Mouse (Mus musculus) hindbrain, embryonic 15.5 days (tissue): ENCODE measurements around the gene Olfr97. TPM values are rescaled to one million over a fixed set of nuclear protein-coding genes. Genes with fewer than 3 reads are reported as not detected.

Experiments used
- ATAC-seq: fragments of 200-750 bp; cut with Nextera tagmentation; 2 replicates; pipeline ENCODE4 v1.8.0; 2017; ENCODE audit warnings: low read depth, moderate number of reproducible peaks, moderate TSS enrichment; ENCODE audit not compliant: low FRiP score
- H3K27ac ChIP-seq: fragments of 300-500 bp; sonication (generic); replicated peaks from 2 replicates; pipeline ENCODE4 v1.5.1; 2015; ENCODE audit warnings: mild to moderate bottlenecking, inconsistent platforms
- H3K27me3 ChIP-seq: fragments of 300-500 bp; sonication (generic); 2 replicates; pipeline ENCODE4 v1.6.1; 2015; ENCODE audit warnings: control low read depth, inconsistent platforms
- H3K36me3 ChIP-seq: fragments of 300-500 bp; sonication (generic); 2 replicates; pipeline ENCODE4 v1.6.1; 2015; ENCODE audit warnings: control low read depth, inconsistent platforms
- H3K4me1 ChIP-seq: fragments of 300-500 bp; sonication (generic); replicated peaks from 2 replicates; pipeline ENCODE4 v1.6.1; 2015; ENCODE audit warnings: control low read depth, inconsistent platforms
- H3K4me2 ChIP-seq: fragments of 300-500 bp; sonication (generic); 2 replicates; pipeline ENCODE4 v1.6.1; 2015; ENCODE audit warnings: moderate library complexity, mild to moderate bottlenecking, inconsistent platforms
- H3K4me3 ChIP-seq: fragments of 300-500 bp; sonication (generic); 2 replicates; pipeline ENCODE4 v1.5.1; 2015; ENCODE audit warnings: mild to moderate bottlenecking, inconsistent platforms
- H3K9ac ChIP-seq: fragments of 300-500 bp; sonication (generic); 2 replicates; pipeline ENCODE4 v1.6.1; 2015; ENCODE audit warnings: inconsistent platforms
- H3K9me3 ChIP-seq: fragments of 300-500 bp; sonication (generic); 2 replicates; pipeline ENCODE4 v1.6.1; 2016; ENCODE audit warnings: control low read depth, inconsistent platforms
- WGBS: fragments of 180-500 bp; shearing (Covaris S2); methylation state at CpG from one replicate; pipeline ENCODE4 v1.1.7; 2015; 5-methylcytosine and 5-hydroxymethylcytosine counted together
- polyA plus RNA-seq: library from polyadenylated mRNA; unstranded; fragments of >200 nt; fragmentation: Nextera tagmentation; extraction: Ambion mirVana; gene quantifications from 2 replicates; pipeline ENCODE4 v1.2.1, GENCODE M21; 2015

The Olfr97 gene
- polyA plus RNA-seq, 1 experiment from 2014 or later: not detected

DNA sequence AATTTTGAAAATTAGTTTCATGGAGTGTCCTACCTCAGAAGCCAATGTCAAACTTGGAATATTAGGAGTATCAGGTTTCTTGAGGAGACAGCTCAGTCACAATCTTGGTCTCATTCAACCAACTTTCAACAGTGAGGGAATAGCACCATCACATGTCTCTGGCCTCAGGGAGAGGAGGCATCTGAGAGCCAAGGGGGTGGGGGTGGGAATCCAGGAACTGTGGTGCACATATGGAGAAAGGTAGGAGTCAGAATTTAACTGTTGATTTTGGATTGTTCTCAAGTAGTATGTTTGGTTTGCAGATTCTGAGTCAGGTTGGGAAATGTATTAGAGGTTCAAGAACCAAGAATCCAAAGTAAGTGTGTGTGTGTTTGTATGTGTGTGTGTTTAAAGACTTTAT lies 44.1 kb downstream of the Olfr97 start:
- peaks cover 8% of the 10 kb centered on the region; the same call in 1 of the 2 replicates for H3K4me1 ChIP-seq
- no peak overlapping the region for H3K4me2 ChIP-seq
- H3K27me3 ChIP-seq: peaks cover 7% of the 10 kb centered on the region
- no peak overlapping the region for H3K9ac ChIP-seq
- H3K36me3 ChIP-seq: no peaks in the 10 kb centered on the region
- H3K4me3 ChIP-seq: no peak overlapping the region
- H3K27ac ChIP-seq: no peak overlapping the region
- ATAC-seq: no peak
- no peaks in the 10 kb centered on the region for H3K9me3 ChIP-seq

GRCm38 (mm10) chr17:37190711-37191110 lies 46.4 kb downstream of the Olfr97 start:
- WGBS: 45% methylated on average over 2 of the region's 2 CpGs
- H3K9ac ChIP-seq: no peak overlapping the region
- no peaks in the 10 kb centered on the region for H3K27me3 ChIP-seq
- H3K36me3 ChIP-seq: no peaks in the 10 kb centered on the region
- H3K4me1 ChIP-seq: no peaks in the 10 kb centered on the region
- no peak overlapping the region for H3K4me2 ChIP-seq
- H3K4me3 ChIP-seq: no peak overlapping the region
- no peaks in the 10 kb centered on the region for H3K9me3 ChIP-seq
- no peak for ATAC-seq
- H3K27ac ChIP-seq: no peak overlapping the region

DNA sequence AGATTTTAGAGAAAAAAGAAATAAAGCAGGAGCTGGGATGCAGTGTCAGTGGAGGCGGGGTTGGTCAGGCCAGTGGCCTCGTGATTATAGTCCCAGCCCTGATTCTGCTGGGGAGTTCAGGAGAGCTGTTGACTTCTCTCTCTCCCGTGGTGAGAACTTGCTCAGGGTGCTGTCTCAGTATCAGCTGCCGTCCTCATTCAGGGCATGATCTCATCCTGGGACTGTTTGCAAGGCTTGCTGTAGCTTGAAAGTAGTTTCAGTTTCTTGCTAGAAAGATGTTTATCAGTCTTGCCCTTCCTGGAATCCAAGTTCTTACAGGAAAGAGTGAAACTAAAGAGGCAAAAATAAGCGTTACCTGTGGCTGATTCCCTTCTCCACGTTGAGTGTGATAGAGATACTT lies 51.7 kb downstream of the Olfr97 start:
- no peaks in the 10 kb centered on the region for H3K36me3 ChIP-seq
- H3K4me3 ChIP-seq: no peak overlapping the region
- no peak overlapping the region for H3K27ac ChIP-seq
- WGBS: 56% methylated on average over 6 of the region's 6 CpGs
- no peak overlapping the region for H3K9ac ChIP-seq
- ATAC-seq: no peak
- H3K4me2 ChIP-seq: no peak overlapping the region
- H3K27me3 ChIP-seq: no peaks in the 10 kb centered on the region
- H3K4me1 ChIP-seq: no peaks in the 10 kb centered on the region
- no peaks in the 10 kb centered on the region for H3K9me3 ChIP-seq

Other genes with a start within 250 kb of the Olfr97 start
- gene H2-M5, start 247.8 kb downstream of the Olfr97 start, polyA plus RNA-seq: 2.5 and 3.1 TPM in 2 replicates
- 222 and 250 TPM in 2 replicates for gene Zfp57, start 236.2 kb downstream of the Olfr97 start, polyA plus RNA-seq
- gene Mog, start 213.9 kb downstream of the Olfr97 start, polyA plus RNA-seq: 2.3 TPM in 2 replicates
- 85.2 and 86.0 TPM in 2 replicates for gene Gabbr1, start 191.4 kb downstream of the Olfr97 start, polyA plus RNA-seq
- 0.08 TPM in 1 of 2 replicates, not detected in the other for gene Olfr90, start 148.8 kb downstream of the Olfr97 start, polyA plus RNA-seq
- gene Olfr91, start 139.1 kb downstream of the Olfr97 start, polyA plus RNA-seq: not detected in 2 replicates
- not detected in 2 replicates for gene Olfr92, start 117.2 kb downstream of the Olfr97 start, polyA plus RNA-seq
- gene Olfr93, start 75.8 kb downstream of the Olfr97 start, polyA plus RNA-seq: not detected in 2 replicates
- gene Ubd, start 43.4 kb downstream of the Olfr97 start, polyA plus RNA-seq: 0.17 TPM in 1 of 2 replicates, not detected in the other
- not detected in 2 replicates for gene Olfr94, start 36.3 kb downstream of the Olfr97 start, polyA plus RNA-seq
- 0.05 TPM in 1 of 2 replicates, not detected in the other for gene Olfr95, start 24.2 kb downstream of the Olfr97 start, polyA plus RNA-seq
- gene Olfr96, start 17.2 kb downstream of the Olfr97 start, polyA plus RNA-seq: not detected in 2 replicates
- not detected in 2 replicates for gene Olfr98, start 26.4 kb upstream of the Olfr97 start, polyA plus RNA-seq
- 0.87 and 1.5 TPM in 2 replicates for gene H2-M3, start 32.9 kb upstream of the Olfr97 start, polyA plus RNA-seq
- gene Olfr99, start 46.1 kb upstream of the Olfr97 start, polyA plus RNA-seq: not detected in 2 replicates
- not detected in 2 replicates for gene Olfr101, start 67.0 kb upstream of the Olfr97 start, polyA plus RNA-seq
- gene Olfr102, start 79.7 kb upstream of the Olfr97 start, polyA plus RNA-seq: not detected in 2 replicates
- gene Olfr103, start 102.4 kb upstream of the Olfr97 start, polyA plus RNA-seq: not detected in 2 replicates
- gene Olfr104-ps, start 122.3 kb upstream of the Olfr97 start, polyA plus RNA-seq: not detected in 2 replicates
- not detected in 2 replicates for gene Olfr105-ps, start 141.7 kb upstream of the Olfr97 start, polyA plus RNA-seq
- gene Olfr106-ps, start 153.1 kb upstream of the Olfr97 start, polyA plus RNA-seq: not detected in 2 replicates
- gene Olfr107, start 161.9 kb upstream of the Olfr97 start, polyA plus RNA-seq: not detected in 2 replicates
- gene Olfr108, start 208.2 kb upstream of the Olfr97 start, polyA plus RNA-seq: not detected in 2 replicates
- not detected in 2 replicates for gene Olfr109, start 221.6 kb upstream of the Olfr97 start, polyA plus RNA-seq
- gene H2-M2, start 246.2 kb upstream of the Olfr97 start, polyA plus RNA-seq: not detected in 2 replicates